Mouse (Mus musculus) E14TG2a.4 (cell line): ENCODE results near the gene Pex11g.

ENCODE experiments used
- H3K27me3 ChIP-seq: 2 replicates; pipeline ENCODE4 v1.6.1; 2014; ENCODE audit warnings: low read length, control low read depth; ENCODE audit not compliant: insufficient read depth
- H3K36me3 ChIP-seq: 2 replicates; pipeline ENCODE4 v1.6.1; 2014; ENCODE audit warnings: low read length, control low read depth; ENCODE audit not compliant: insufficient read depth
- H3K4me1 ChIP-seq: replicated peaks from 2 replicates; pipeline ENCODE4 v1.6.1; 2014; ENCODE audit warnings: low read depth, low read length, control low read depth
- H3K4me3 ChIP-seq: replicated peaks from 2 replicates; pipeline ENCODE4 v1.5.1; 2014; ENCODE audit warnings: mild to moderate bottlenecking, low read length
- H3K9me3 ChIP-seq: 2 replicates; pipeline ENCODE4 v1.6.1; 2014; ENCODE audit warnings: low read length, control low read depth
- CTCF ChIP-seq: conservative IDR thresholded peaks from 2 replicates; pipeline ENCODE4 v1.5.1; 2014; ENCODE audit warnings: low read length
- NANOG ChIP-seq: IDR thresholded peaks from 2 replicates; pipeline ENCODE4 v1.6.1; 2014; ENCODE audit warnings: borderline replicate concordance, low read length, mixed read lengths
- POU5F1 ChIP-seq: IDR thresholded peaks from 2 replicates; pipeline ENCODE4 v1.6.1; 2014; ENCODE audit warnings: low read length, borderline replicate concordance

Gene Pex11g

DNA sequence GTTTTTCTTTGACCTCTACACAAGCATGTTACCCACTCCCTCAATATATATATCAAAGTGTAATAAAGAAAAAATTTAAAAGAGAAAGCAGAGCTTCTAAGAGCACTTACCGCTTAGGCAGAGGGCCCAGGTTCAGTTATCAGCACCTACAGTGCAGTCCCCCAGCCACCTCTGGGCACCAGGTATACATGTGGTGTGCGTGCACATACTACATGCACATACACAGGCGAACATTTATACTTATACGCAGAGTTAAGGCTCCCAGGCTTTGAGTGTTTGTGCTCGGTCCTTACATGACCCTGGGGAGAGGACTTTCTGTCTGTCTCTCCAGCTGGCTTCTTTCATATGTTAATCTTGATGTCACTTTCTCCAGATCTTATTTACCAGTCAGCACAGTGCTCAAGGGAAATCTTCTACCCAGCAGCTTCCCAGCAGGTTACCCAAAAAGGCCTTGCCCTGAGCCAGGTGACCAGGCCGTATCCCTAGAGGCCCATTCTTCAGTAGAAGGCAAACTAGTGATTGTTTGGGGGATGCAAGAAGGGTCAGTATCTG lies 52.8 kb downstream of the Pex11g start:
- Histone ChIP-seq H3K4me3 (peak overlapping the region; percentile 43), H3K27me3 (no peaks in the 10 kb centered on the region), H3K36me3 (peaks cover 82% of the 10 kb centered on the region), H3K9me3 (no peaks in the 10 kb centered on the region), H3K4me1 (peaks cover 99% of the 10 kb centered on the region)
- no peak for TF ChIP-seq POU5F1
- TF ChIP-seq NANOG: no peak

DNA sequence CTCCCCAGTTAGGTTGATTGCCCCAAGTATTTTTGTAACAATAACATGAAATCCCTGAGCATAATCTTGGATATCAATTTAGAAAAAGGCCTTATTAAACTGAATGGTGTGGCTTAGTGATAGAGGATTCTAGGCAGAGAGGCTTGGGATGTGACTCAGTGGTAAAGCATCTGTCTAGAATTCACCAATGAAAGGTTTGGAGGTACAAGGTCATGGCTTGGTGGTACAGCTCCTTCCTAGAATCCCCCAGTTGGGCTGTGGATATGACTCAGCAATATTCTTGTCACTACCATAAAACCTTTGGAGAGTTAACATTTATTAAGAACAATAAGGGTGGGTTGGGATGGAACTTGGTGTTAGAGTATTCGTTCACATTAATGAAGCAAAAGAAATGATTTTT lies 54.7 kb downstream of the Pex11g start:
- Histone ChIP-seq H3K36me3 (peaks cover 85% of the 10 kb centered on the region), H3K4me1 (peaks cover 99% of the 10 kb centered on the region), H3K4me3 (no peak overlapping the region), H3K9me3 (no peaks in the 10 kb centered on the region), H3K27me3 (no peaks in the 10 kb centered on the region)
- no peak for TF ChIP-seq POU5F1
- no peak for TF ChIP-seq NANOG
- no peak for TF ChIP-seq CTCF

DNA sequence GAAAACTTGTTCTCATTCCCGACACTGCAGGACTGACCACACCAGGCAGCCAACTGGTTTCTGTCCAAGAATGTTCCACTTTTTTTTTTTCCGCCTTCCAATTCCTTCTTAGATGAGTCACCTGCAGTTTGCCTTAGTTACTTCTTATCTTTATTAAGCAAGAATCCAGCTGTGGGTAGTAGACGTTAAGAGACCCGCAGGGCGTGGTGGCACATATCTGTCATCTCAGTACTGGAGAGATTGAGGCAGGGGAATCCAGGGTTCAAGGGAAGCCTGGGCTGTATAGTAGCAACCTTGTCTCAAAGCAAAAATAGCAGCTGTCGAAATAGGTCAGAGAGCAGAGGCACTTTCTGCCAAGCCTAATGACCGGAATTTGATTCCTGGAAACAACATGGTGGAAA lies 55.6 kb downstream of the Pex11g start:
- Histone ChIP-seq H3K9me3 (no peaks in the 10 kb centered on the region), H3K4me3 (peak overlapping the region; percentile 27; the same call in 1 of the 2 replicates), H3K4me1 (peaks cover 99% of the 10 kb centered on the region), H3K36me3 (peaks cover 92% of the 10 kb centered on the region), H3K27me3 (no peaks in the 10 kb centered on the region)
- TF ChIP-seq POU5F1 (no peak), CTCF (no peak), NANOG (no peak)

DNA sequence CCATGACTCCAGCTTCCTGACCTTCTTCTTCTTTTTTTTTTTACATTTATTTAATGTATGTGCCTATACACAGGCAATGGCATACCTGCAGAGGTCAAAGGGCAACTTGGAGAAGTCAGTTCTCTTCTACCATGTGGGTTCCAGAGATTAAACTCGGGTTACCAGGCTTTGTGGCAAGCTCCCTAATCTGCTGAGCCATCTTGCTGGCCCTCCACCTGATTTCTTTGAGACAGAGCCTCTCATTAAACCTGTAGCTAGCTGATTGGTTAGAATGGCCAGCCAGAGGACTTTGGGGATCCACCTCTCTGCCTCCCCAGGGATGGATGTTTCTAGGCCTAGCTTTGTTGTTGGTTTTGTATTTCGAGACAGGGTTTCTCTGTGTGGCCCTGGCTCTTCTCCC lies 56.4 kb downstream of the Pex11g start:
- Histone ChIP-seq H3K36me3 (peaks cover 94% of the 10 kb centered on the region), H3K4me3 (no peak overlapping the region), H3K9me3 (no peaks in the 10 kb centered on the region), H3K27me3 (no peaks in the 10 kb centered on the region), H3K4me1 (peaks cover 99% of the 10 kb centered on the region)
- TF ChIP-seq NANOG: no peak
- TF ChIP-seq POU5F1: no peak
- TF ChIP-seq CTCF: no peak

DNA sequence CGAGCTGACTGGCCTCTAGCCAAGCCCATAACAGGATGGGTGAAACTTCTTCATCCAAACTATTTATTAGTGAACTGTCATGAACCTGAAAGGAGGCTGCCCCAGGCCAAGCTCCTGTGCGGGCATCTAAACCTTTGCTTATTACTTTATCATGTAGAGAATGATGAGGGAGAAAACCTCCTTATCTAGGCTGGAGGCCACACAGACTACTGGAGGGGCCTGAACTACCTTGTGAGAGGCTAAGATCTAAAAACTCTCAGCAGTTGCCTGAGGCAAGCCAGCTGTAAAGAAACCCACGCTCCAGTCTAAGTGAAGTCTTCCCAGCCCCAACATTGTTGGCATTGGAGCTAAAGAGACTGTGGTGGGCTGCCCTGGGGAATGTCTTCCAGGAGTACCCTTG lies 60.1 kb downstream of the Pex11g start:
- Histone ChIP-seq H3K27me3 (no peaks in the 10 kb centered on the region), H3K36me3 (peaks cover 88% of the 10 kb centered on the region), H3K4me1 (peaks cover 93% of the 10 kb centered on the region), H3K9me3 (no peaks in the 10 kb centered on the region), H3K4me3 (no peak overlapping the region)
- TF ChIP-seq POU5F1 (no peak), CTCF (no peak), NANOG (no peak)
